Mouse (Mus musculus): Measurements from ENCODE around the gene Camk1d. TPM values are rescaled to one million over a fixed set of nuclear protein-coding genes. Genes with fewer than 3 reads are reported as not detected.
"Not testable (repeated sequence)": the region's sequence is repeated elsewhere in the genome, so short reads cannot be mapped to it uniquely, and the experiment has no call there.

Camk1d gene
- polyA plus RNA-seq, 1 experiment from 2014 or later, result 0.84 TPM

GRCm38 (mm10) chr2:5286189-5287043 lies 427.9 kb downstream of the Camk1d start:
- 83% methylated on average over 5 of the region's 5 CpGs for WGBS
- no peaks in the 10 kb centered on the region for H3K36me3 ChIP-seq
- H3K9me3 ChIP-seq (replicated peaks), result no peaks in the 10 kb centered on the region
- no peak overlapping the region for H3K4me3 ChIP-seq
- no peaks in the 10 kb centered on the region for H3K27me3 ChIP-seq (ENCODE audit: low read depth, poor library complexity, severe bottlenecking)
- no peak overlapping the region for H3K27ac ChIP-seq
- no peak for DNase-seq (ENCODE audit: low spot score)
- H3K4me1 ChIP-seq, result no peaks in the 10 kb centered on the region

- Histone ChIP-seq H3K4me3 (no peak overlapping the region), H3K4me1 (no peaks in the 10 kb centered on the region), H3K27me3 (ENCODE audit: low read depth, poor library complexity, severe bottlenecking) (no peaks in the 10 kb centered on the region), H3K36me3 (no peaks in the 10 kb centered on the region), H3K9me3 (replicated peaks) (no peaks in the 10 kb centered on the region), H3K27ac (no peak overlapping the region)
- WGBS, result 87% methylated on average over 5 of the region's 5 CpGs
- DNase-seq (ENCODE audit: low spot score), result no peak
Observed at GRCm38 (mm10) chr2:5284351-5284750, 430.0 kb downstream of the Camk1d start.

- no peak for DNase-seq (ENCODE audit: low spot score)
- no peak overlapping the region for H3K4me3 ChIP-seq
- no peaks in the 10 kb centered on the region for H3K36me3 ChIP-seq
- WGBS, result 87% methylated on average over 4 of the region's 4 CpGs
- H3K27me3 ChIP-seq (ENCODE audit: low read depth, poor library complexity, severe bottlenecking), result no peaks in the 10 kb centered on the region
- no peaks in the 10 kb centered on the region for H3K9me3 ChIP-seq (replicated peaks)
- H3K27ac ChIP-seq, result no peak overlapping the region
- no peaks in the 10 kb centered on the region for H3K4me1 ChIP-seq
Observed at GRCm38 (mm10) chr2:5282623-5283022, 431.7 kb downstream of the Camk1d start.

- no peak for DNase-seq (ENCODE audit: low spot score)
- 79% methylated on average over 2 of the region's 2 CpGs for WGBS
- Histone ChIP-seq H3K4me3 (no peak overlapping the region), H3K9me3 (replicated peaks) (no peaks in the 10 kb centered on the region), H3K27me3 (ENCODE audit: low read depth, poor library complexity, severe bottlenecking) (no peaks in the 10 kb centered on the region), H3K4me1 (no peaks in the 10 kb centered on the region), H3K36me3 (no peaks in the 10 kb centered on the region), H3K27ac (no peak overlapping the region)
Observed at GRCm38 (mm10) chr2:5267980-5268379, 446.3 kb downstream of the Camk1d start.

- no peak overlapping the region for H3K4me3 ChIP-seq
Observed at GRCm38 (mm10) chr2:5262279-5262678, 452.0 kb downstream of the Camk1d start.

GRCm38 (mm10) chr2:5258250-5258649 lies 456.1 kb downstream of the Camk1d start:
- WGBS, result 89% methylated on average over 3 of the region's 3 CpGs
- H3K27me3 ChIP-seq (ENCODE audit: low read depth, poor library complexity, severe bottlenecking), result no peaks in the 10 kb centered on the region
- no peaks in the 10 kb centered on the region for H3K36me3 ChIP-seq
- no peaks in the 10 kb centered on the region for H3K4me1 ChIP-seq
- DNase-seq (ENCODE audit: low spot score), result no peak
- no peak overlapping the region for H3K4me3 ChIP-seq
- 0 out of 2 replicates have a peak, but pooled peaks cover 1% of the 10 kb centered on the region for H3K9me3 ChIP-seq (replicated peaks)
- H3K27ac ChIP-seq, result no peak overlapping the region

More at GRCm38 (mm10) chr2:5262279-5262678, 452.0 kb downstream of the Camk1d start:
- Histone ChIP-seq H3K36me3 (no peaks in the 10 kb centered on the region), H3K27ac (no peak overlapping the region), H3K27me3 (ENCODE audit: low read depth, poor library complexity, severe bottlenecking) (no peaks in the 10 kb centered on the region), H3K9me3 (replicated peaks) (0 out of 2 replicates have a peak, but pooled peaks cover 1% of the 10 kb centered on the region), H3K4me1 (no peaks in the 10 kb centered on the region)
- WGBS, result over 99% methylated on average over 2 of the region's 2 CpGs
- DNase-seq (ENCODE audit: low spot score), result no peak

GRCm38 (mm10) chr2:5249969-5250368 lies 464.3 kb downstream of the Camk1d start:
- Histone ChIP-seq H3K4me1 (0 out of 2 replicates have a peak, but pooled peaks cover 4% of the 10 kb centered on the region), H3K27ac (no peak overlapping the region), H3K9me3 (replicated peaks) (no peaks in the 10 kb centered on the region), H3K36me3 (no peaks in the 10 kb centered on the region), H3K4me3 (no peak overlapping the region), H3K27me3 (ENCODE audit: low read depth, poor library complexity, severe bottlenecking) (no peaks in the 10 kb centered on the region)
- no peak for DNase-seq (ENCODE audit: low spot score)
- 77% methylated on average over 12 of the region's 12 CpGs for WGBS

- not testable (repeated sequence) for H3K27ac ChIP-seq; H3K36me3 ChIP-seq; H3K27me3 ChIP-seq (ENCODE audit: low read depth, poor library complexity, severe bottlenecking); H3K9me3 ChIP-seq (replicated peaks); H3K4me3 ChIP-seq; H3K4me1 ChIP-seq; DNase-seq (ENCODE audit: low spot score)
- 98% methylated on average over 6 of the region's 6 CpGs for WGBS
Observed at GRCm38 (mm10) chr2:5249199-5249598, 465.1 kb downstream of the Camk1d start.

Other genes starting within 250 kb of the Camk1d start
- gene Nudt5, start 130.5 kb upstream of the Camk1d start, polyA plus RNA-seq (2016; fragmentation: Nextera tagmentation; extraction: Ambion mirVana), result 120 and 139 TPM in 2 replicates
- 406 and 414 TPM in 2 replicates for gene Cdc123, start 130.6 kb upstream of the Camk1d start, polyA plus RNA-seq (2016; fragmentation: Nextera tagmentation; extraction: Ambion mirVana)
- gene Gm13199, start 148.4 kb upstream of the Camk1d start, polyA plus RNA-seq (2016; fragmentation: Nextera tagmentation; extraction: Ambion mirVana), result 2.7 TPM in 2 replicates
- 85.0 and 95.1 TPM in 2 replicates for gene Sec61a2, start 180.9 kb upstream of the Camk1d start, polyA plus RNA-seq (2016; fragmentation: Nextera tagmentation; extraction: Ambion mirVana)
- gene Dhtkd1, start 228.3 kb upstream of the Camk1d start, polyA plus RNA-seq (2016; fragmentation: Nextera tagmentation; extraction: Ambion mirVana), result 6.5 and 9.2 TPM in 2 replicates
- 9.9 and 11.5 TPM in 2 replicates for gene Upf2, start 237.0 kb upstream of the Camk1d start, polyA plus RNA-seq (2016; fragmentation: Nextera tagmentation; extraction: Ambion mirVana)

Measured in limb, embryonic 10.5 days (tissue).